Mouse (Mus musculus) ovary, adult 2 months (tissue): ENCODE measurements around the gene Nup188. TPM values are rescaled to one million over a fixed set of nuclear protein-coding genes. Genes with fewer than 3 reads are reported as not detected.

Experiments used
- polyA plus RNA-seq: library from polyadenylated mRNA; depleted of rRNA; stranded (reverse); fragments of >200 nt; gene quantifications from 2 replicates; pipeline ENCODE4 v1.2.3, GENCODE M21; 2012; rRNA removed

Gene Nup188
- polyA plus RNA-seq: 61.6 and 69.2 TPM in 2 replicates

DNA sequence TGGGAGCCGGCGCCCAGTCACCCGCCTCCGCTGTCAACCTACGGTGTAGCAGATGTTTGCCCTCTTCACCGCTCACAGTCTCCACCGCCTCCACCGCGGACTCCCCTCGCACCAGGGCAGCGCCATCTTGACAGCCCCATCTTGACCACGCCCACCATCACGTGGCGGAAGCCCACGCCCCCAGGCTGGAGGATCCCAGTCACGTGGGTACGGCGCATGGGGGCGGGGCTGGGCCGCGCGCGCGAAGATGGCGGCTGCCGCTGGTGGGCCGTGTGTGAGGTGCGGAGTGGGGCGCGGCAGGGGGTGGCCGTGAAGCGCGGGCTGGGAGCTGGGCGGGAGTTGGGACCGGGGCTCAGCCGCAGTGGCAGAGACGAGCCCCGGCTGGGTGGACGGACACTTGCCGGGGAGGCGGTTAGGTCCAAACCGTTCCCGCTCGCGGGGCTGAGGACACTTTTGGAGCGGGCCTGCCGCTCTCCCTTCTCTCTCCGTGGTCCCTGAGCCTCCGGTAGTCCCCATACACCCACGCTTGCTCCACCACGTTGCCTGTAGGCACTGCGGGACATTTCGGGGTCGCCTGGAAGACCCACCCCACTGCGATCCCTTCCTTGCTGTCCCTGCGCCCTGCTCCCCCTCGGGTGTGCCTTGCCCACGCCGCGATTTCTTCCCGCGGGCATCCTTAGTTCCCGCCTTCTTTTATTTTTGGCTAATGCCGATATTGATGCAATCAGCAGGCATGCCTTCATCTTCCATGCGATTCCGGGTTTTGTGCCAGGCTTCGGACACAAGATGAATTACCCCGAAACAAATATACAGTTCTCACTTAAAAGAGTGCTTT lies at the start of gene Nup188, which contains the start of gene Dolk:
Gene Nup188, plus strand, starts transcription at position 206 of the 835 bp plus-strand sequence.
Gene Dolk, minus strand, starts transcription at position 143 of the 835 bp plus-strand sequence.

DNA sequence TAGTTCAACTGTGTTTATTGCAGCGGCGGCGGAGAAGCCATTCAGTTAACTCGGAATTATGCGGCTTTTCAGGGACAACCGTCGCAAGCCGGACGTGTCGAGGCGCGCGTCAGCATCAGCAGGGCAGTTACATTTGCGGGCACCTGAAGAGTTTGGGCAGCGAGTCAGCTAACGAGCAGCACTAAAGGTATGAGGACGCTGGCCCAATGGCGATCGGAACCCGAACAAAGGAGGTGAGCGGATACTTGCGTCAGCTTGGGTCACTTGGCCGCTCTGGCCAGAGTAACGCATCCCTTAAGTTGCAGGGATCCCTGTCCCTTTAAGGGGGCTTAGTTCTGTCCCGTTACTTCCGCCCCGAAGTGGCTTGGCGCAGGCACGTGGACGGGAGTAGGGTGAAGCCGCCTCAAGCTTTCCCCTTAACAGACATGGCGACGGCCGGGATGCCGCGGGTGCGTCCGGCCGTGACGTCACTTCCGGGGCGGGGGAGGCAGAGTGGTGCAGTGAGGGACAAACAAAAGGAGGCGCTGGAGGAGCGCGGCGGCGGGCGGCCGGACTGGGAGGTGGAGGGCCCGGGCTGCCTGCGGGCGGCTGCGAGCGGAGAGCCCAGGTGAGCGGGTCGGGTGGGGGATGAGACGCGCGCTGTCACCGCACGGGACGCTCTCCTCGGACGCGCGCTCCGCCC lies 48.9 kb upstream of the Nup188 start, which contains the start of gene Lrrc8a:
Gene Lrrc8a, plus strand, starts transcription at position 517 of the 682 bp plus-strand sequence.

GRCm38 (mm10) chr2:30240267-30240666 lies 45.9 kb upstream of the Nup188 start, which contains the start of gene Gm28035:
TSS of gene Gm28035 (plus strand) at chr2:30240567.

GRCm38 (mm10) chr2:30265767-30266253 lies 20.4 kb upstream of the Nup188 start, which contains the start of gene Phyhd1:
TSS of gene Phyhd1 (plus strand) at chr2:30266203.

GRCm38 (mm10) chr2:30280743-30281142 lies 5.5 kb upstream of the Nup188 start, which contains the start of gene Gm28038:
TSS of gene Gm28038 (plus strand) at chr2:30281043.

DNA sequence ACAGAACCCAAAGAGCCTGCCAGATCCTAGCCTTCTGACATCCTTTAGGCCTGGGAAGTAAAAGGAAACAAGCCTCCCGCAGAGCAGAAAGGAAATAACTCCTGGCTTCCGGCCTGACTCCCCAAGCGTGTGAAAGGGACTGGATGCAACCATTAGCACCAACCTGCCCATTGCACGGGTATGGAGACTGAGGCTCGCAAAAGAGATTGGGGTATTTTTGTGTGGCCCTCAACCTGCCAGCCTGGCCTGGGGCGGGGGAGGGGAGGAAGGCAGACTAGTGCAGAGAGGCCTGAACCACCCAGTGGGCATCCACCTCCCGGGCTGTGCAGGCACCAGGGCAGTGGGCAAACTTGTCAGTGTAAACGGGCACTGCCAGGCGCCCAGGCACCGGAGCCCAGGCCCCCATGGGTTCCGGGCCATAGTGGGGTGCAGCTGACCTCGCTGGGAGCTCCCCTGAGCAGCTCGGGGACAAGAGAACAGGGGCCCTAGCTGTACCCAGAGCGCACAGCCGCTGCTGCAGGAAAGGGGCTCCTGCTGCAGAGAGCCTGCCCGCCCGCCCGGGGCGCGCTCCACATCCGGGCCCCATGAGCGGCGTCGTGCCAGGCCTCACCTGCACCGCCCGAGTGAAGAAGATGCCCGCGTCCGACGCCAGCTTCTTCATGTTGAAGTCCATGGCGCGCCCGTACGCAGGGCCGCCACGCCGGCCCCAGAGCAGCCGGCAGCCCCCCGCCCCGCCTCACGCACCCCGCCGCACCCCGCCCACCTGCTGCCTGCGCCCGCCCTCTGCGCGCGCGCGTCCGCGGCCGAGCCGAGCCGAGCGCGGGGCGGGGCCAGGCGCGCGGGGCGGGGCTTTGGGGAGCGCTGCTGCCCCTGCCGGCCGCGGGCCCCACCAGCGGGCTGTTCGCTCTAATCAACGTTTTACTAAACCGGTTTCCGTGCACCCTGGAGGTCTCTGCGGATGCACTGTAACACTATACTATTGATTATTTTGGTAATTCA lies 72.6 kb downstream of the Nup188 start, which contains the start of gene Sh3glb2:
Gene Sh3glb2, minus strand, starts transcription at position 805 of the 999 bp plus-strand sequence.

GRCm38 (mm10) chr2:30363773-30364650 lies 77.8 kb downstream of the Nup188 start, which contains the start of gene Miga2:
TSS of gene Miga2 (plus strand) at chr2:30364233.

GRCm38 (mm10) chr2:30392114-30392576 lies 105.9 kb downstream of the Nup188 start, which contains the start of gene Dolpp1:
TSS of gene Dolpp1 (plus strand) at chr2:30392254.

Other genes starting within 250 kb of the Nup188 start
- 82.6 and 84.6 TPM in 2 replicates for gene Wdr34, start 237.5 kb upstream of the Nup188 start, polyA plus RNA-seq
- 94.7 and 122 TPM in 2 replicates for gene Set, start 229.0 kb upstream of the Nup188 start, polyA plus RNA-seq
- 12.3 and 17.6 TPM in 2 replicates for gene Pkn3, start 208.7 kb upstream of the Nup188 start, polyA plus RNA-seq
- gene Zdhhc12, start 192.7 kb upstream of the Nup188 start, polyA plus RNA-seq: 122 and 132 TPM in 2 replicates
- gene Zer1, start 161.8 kb upstream of the Nup188 start, polyA plus RNA-seq: 93.9 and 97.8 TPM in 2 replicates
- gene Tbc1d13, start 152.7 kb upstream of the Nup188 start, polyA plus RNA-seq: 70.8 and 76.2 TPM in 2 replicates
- 153 and 202 TPM in 2 replicates for gene Endog, start 114.9 kb upstream of the Nup188 start, polyA plus RNA-seq
- gene Spout1, start 107.9 kb upstream of the Nup188 start, polyA plus RNA-seq: 40.3 and 45.0 TPM in 2 replicates
- 22.8 and 27.1 TPM in 2 replicates for gene Kyat1, start 80.5 kb upstream of the Nup188 start, polyA plus RNA-seq
- gene Lrrc8a, start 48.7 kb upstream of the Nup188 start, polyA plus RNA-seq: 37.6 and 50.6 TPM in 2 replicates
- 24.7 and 26.6 TPM in 2 replicates for gene Gm28035, start 45.8 kb upstream of the Nup188 start, polyA plus RNA-seq
- gene Phyhd1, start 20.2 kb upstream of the Nup188 start, polyA plus RNA-seq: 14.2 and 19.9 TPM in 2 replicates
- gene Gm28038, start 5.4 kb upstream of the Nup188 start, polyA plus RNA-seq: not detected in 2 replicates
- 34.5 and 37.5 TPM in 2 replicates for gene Dolk, start 63 bp upstream of the Nup188 start, polyA plus RNA-seq
- gene Sh3glb2, start 72.9 kb downstream of the Nup188 start, polyA plus RNA-seq: 247 and 249 TPM in 2 replicates
- gene Miga2, start 77.8 kb downstream of the Nup188 start, polyA plus RNA-seq: 44.2 and 46.2 TPM in 2 replicates
- gene Dolpp1, start 105.9 kb downstream of the Nup188 start, polyA plus RNA-seq: 63.2 and 66.5 TPM in 2 replicates
- gene Crat, start 129.4 kb downstream of the Nup188 start, polyA plus RNA-seq: 71.6 and 99.4 TPM in 2 replicates
- 168 and 185 TPM in 2 replicates for gene Ptpa, start 129.6 kb downstream of the Nup188 start, polyA plus RNA-seq
- gene Ier5l, start 187.8 kb downstream of the Nup188 start, polyA plus RNA-seq: 69.3 and 75.4 TPM in 2 replicates